Mouse (Mus musculus) liver, embryonic 14.5 days (tissue): Measurements from ENCODE around the gene Mrpl54. TPM values are rescaled to one million over a fixed set of nuclear protein-coding genes. Genes with fewer than 3 reads are reported as not detected.

Experiments used
- ATAC-seq: fragments of 200-750 bp; cut with Nextera tagmentation; 2 replicates; pipeline ENCODE4 v1.8.0; 2017; ENCODE audit warnings: moderate number of reproducible peaks, mild to moderate bottlenecking, moderate library complexity; ENCODE audit not compliant: insufficient read depth
- DNase-seq, 3 experiments: peaks; one replicate each; pipeline ENCODE4 v3.0.0-alpha.2; 2012 to 2013; ENCODE audit warnings: low read depth in 3 of 3, low spot score in 3 of 3
- H3K27ac ChIP-seq: fragments of 300-500 bp; sonication (generic); 2 replicates; pipeline ENCODE4 v1.5.1; 2014; ENCODE audit warnings: moderate library complexity, mild to moderate bottlenecking, control low read depth, inconsistent platforms
- H3K27me3 ChIP-seq: fragments of 300-500 bp; sonication (generic); 2 replicates; pipeline ENCODE4 v1.6.1; 2014; ENCODE audit warnings: mild to moderate bottlenecking, low read length, moderate library complexity; ENCODE audit not compliant: control insufficient read depth, insufficient read depth
- H3K36me3 ChIP-seq: fragments of 300-500 bp; sonication (generic); replicated peaks from 2 replicates; pipeline ENCODE4 v1.6.1; 2014; ENCODE audit warnings: low read depth; ENCODE audit not compliant: control insufficient read depth, insufficient read depth
- H3K4me1 ChIP-seq, 2 experiments: fragments of 200-500 bp in 1 of 2; fragments of 300-500 bp in 1 of 2; sonication (generic) in 1 of 2; replicated peaks; 2 replicates each; pipeline ENCODE4 v1.6.1; 2012 to 2014; ENCODE audit warnings: antibody characterized with exemption in 1 of 2, inconsistent platforms in 1 of 2, low read length in 1 of 2; ENCODE audit not compliant: control insufficient read depth in 2 of 2, insufficient read depth in 2 of 2
- H3K4me2 ChIP-seq: fragments of 300-500 bp; sonication (generic); 2 replicates; pipeline ENCODE4 v1.6.1; 2014; ENCODE audit warnings: low read depth, mild to moderate bottlenecking, control low read depth, moderate library complexity
- H3K4me3 ChIP-seq, 2 experiments: fragments of 200-500 bp in 1 of 2; fragments of 300-500 bp in 1 of 2; sonication (generic) in 1 of 2; 2 replicates each; pipeline ENCODE4 v1.5.1; 2012 to 2014; ENCODE audit warnings: low read depth in 2 of 2, low read length in 2 of 2, mild to moderate bottlenecking in 2 of 2, control low read depth in 1 of 2, inconsistent platforms in 1 of 2, moderate library complexity in 1 of 2; ENCODE audit not compliant: insufficient read depth in 1 of 2
- H3K9ac ChIP-seq: fragments of 300-500 bp; sonication (generic); replicated peaks from 2 replicates; pipeline ENCODE4 v1.6.1; 2014; ENCODE audit warnings: mild to moderate bottlenecking, control low read depth, moderate library complexity
- H3K9me3 ChIP-seq: fragments of 300-500 bp; sonication (generic); 2 replicates; pipeline ENCODE4 v1.6.1; 2016; ENCODE audit warnings: low read length, mixed read lengths; ENCODE audit not compliant: control insufficient read depth
- CTCF ChIP-seq: IDR thresholded peaks from 2 replicates; pipeline ENCODE4 v1.5.1; 2016; ENCODE audit warnings: antibody characterized with exemption, low read depth, control low read depth
- EP300 ChIP-seq: IDR thresholded peaks from 2 replicates; pipeline ENCODE4 v1.6.1; 2016; ENCODE audit warnings: antibody characterized with exemption, low read depth
- WGBS: fragments of 180-500 bp; shearing (Covaris S2); extraction: QIAGEN DNeasy Blood & Tissue Kit; methylation state at CpG from one replicate; pipeline ENCODE4 v1.1.7; 2014; ENCODE audit not compliant: insufficient replicate concordance; 5-methylcytosine and 5-hydroxymethylcytosine counted together
- polyA plus RNA-seq, 2 experiments: library from polyadenylated mRNA; depleted of rRNA in 1 of 2; stranded (reverse) in 1 of 2; unstranded in 1 of 2; fragments of >200 nt; fragmentation: Nextera tagmentation in 1 of 2; extraction: Ambion mirVana in 1 of 2; gene quantifications; 2 replicates each; pipeline versions ENCODE4 v1.2.1 to v1.2.3; 2012 to 2014

Gene Mrpl54
- polyA plus RNA-seq, 2 experiments: 49.9 to 113 TPM

- no peak overlapping the region for H3K9ac ChIP-seq
- no peak overlapping the region for H3K4me3 ChIP-seq
Measured at GRCm38 (mm10) chr10:81299585-81300351, 33.0 kb upstream of the Mrpl54 start.

GRCm38 (mm10) chr10:81298369-81299100, 31.8 kb upstream of the Mrpl54 start:
- 63% methylated on average over 17 of the region's 17 CpGs for WGBS
- ATAC-seq: no peak
- Histone ChIP-seq H3K27me3 (no peaks in the 10 kb centered on the region), H3K4me1 (peaks cover 25 to 58% of the 10 kb centered on the region in 2 experiments), H3K9me3 (no peaks in the 10 kb centered on the region), H3K36me3 (no peaks in the 10 kb centered on the region), H3K27ac (no peak overlapping the region; the same call in none of the 2 replicates), H3K4me3 (no peak overlapping the region), H3K9ac (no peak overlapping the region), H3K4me2 (no peak overlapping the region)
- TF ChIP-seq EP300 (no peak), CTCF (no peak)
- DNase-seq: no peak

More at GRCm38 (mm10) chr10:81299585-81300351, 33.0 kb upstream of the Mrpl54 start:
- no peaks in the 10 kb centered on the region for H3K36me3 ChIP-seq
- H3K27ac ChIP-seq: peak overlapping the region; percentile 4
- no peaks in the 10 kb centered on the region for H3K27me3 ChIP-seq
- H3K9me3 ChIP-seq: no peaks in the 10 kb centered on the region
- H3K4me2 ChIP-seq: no peak overlapping the region; the same call in 1 of the 2 replicates
- WGBS: 61% methylated on average over 14 of the region's 14 CpGs
- no peak for DNase-seq
- 0 out of 2 replicates have a peak, but pooled peaks have one; percentile 2 for ATAC-seq
- peaks cover 19 to 54% of the 10 kb centered on the region in 2 experiments for H3K4me1 ChIP-seq
- TF ChIP-seq EP300 (no peak), CTCF (peak; percentile 11; the same call in 1 of the 2 replicates)

DNA sequence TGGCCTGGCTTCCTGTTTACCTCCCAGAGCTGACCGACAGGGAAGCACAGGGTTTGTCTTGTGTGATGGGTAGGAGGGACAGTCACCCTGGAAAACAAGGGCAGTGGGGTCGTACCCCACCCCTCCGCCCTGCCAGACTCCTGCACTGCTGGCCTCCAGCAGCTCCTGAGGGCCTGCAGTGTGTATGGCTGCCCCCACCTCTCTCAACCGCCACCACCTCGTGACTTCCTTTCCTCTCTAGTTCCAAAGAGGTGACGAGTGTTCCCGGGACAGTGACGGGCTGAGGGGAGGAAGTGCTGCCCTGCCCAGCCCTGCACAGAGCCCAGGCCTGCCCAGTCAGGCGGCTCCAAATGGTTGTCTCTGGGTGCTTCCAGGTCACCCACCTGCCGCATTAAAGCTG, 31.1 kb upstream of the Mrpl54 start:
- ATAC-seq (no peak), DNase-seq (no peak)
- Histone ChIP-seq H3K4me2 (no peak overlapping the region; the same call in 1 of the 2 replicates), H3K36me3 (no peaks in the 10 kb centered on the region), H3K9me3 (no peaks in the 10 kb centered on the region), H3K27ac (no peak overlapping the region), H3K4me3 (no peak overlapping the region), H3K4me1 (peaks cover 18 to 51% of the 10 kb centered on the region in 2 experiments), H3K27me3 (no peaks in the 10 kb centered on the region), H3K9ac (no peak overlapping the region)
- 24% methylated on average over 10 of the region's 10 CpGs for WGBS
- TF ChIP-seq CTCF (no peak), EP300 (no peak)

GRCm38 (mm10) chr10:81297246-81297645, 30.5 kb upstream of the Mrpl54 start:
- Histone ChIP-seq H3K36me3 (no peaks in the 10 kb centered on the region), H3K4me3 (no peak overlapping the region), H3K9me3 (no peaks in the 10 kb centered on the region), H3K4me1 (peaks cover 12 to 48% of the 10 kb centered on the region in 2 experiments), H3K4me2 (no peak overlapping the region), H3K9ac (no peak overlapping the region), H3K27ac (no peak overlapping the region), H3K27me3 (no peaks in the 10 kb centered on the region)
- ATAC-seq: no peak
- DNase-seq: no peak
- TF ChIP-seq CTCF: no peak
- TF ChIP-seq EP300: no peak
- WGBS: 57% methylated on average over 6 of the region's 6 CpGs

DNA sequence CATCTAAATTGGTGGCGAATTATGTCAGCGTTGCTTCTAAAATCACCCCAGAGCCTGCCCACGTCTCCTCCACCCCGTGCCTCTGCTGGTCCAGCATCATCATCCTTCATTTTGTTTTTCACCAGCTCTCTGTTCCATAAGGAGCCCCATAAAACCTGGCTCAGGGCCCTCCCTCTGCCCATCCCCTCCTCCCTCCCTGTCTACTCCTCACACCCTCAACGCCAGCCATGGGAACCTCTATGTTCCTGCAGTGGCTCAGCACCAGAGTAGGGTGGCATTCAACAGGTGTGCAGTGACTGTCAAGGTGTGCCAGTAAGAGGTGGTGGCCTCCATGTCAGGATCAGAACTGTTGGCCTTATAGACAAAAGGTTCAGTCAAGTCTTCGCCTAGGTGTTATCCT, 28.5 kb upstream of the Mrpl54 start:
- Histone ChIP-seq H3K4me2 (no peak overlapping the region; the same call in 1 of the 2 replicates), H3K27me3 (no peaks in the 10 kb centered on the region; the same call in 1 of the 2 replicates), H3K9me3 (no peaks in the 10 kb centered on the region), H3K36me3 (no peaks in the 10 kb centered on the region), H3K9ac (no peak overlapping the region), H3K27ac (no peak overlapping the region), H3K4me1 (peaks cover 14 to 49% of the 10 kb centered on the region in 2 experiments), H3K4me3 (no peak overlapping the region)
- ATAC-seq: no peak
- no peak for TF ChIP-seq EP300
- TF ChIP-seq CTCF: no peak
- no peak for DNase-seq
- WGBS: 81% methylated on average over 6 of the region's 6 CpGs
